Comparison of ENCODE assay signal across 32 mouse cellular contexts in the genomic region with DNA sequence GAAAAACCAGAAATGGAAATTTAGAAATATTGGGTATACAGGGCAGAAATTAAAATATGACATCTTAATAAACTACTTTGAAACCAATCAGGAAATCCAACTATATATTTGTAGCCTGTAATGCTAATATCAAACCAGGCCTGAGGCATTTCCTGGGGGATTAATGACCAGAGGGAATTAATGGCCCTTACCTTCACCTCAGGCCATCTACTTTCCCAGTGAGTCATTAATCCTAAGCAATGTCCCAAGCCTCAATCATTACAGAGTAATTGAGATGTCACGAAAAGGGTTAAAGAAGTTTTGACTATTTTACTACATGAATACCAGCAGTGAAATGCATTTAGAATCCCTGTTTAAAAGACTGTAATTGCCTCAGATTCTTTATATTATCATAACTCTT.
"Had no signal": no experiment of that assay in that cellular context is flagged by ENCODE, and none has a peak within 500 bp of the region (broad histone marks: within the 10 kb centered on the region; RNA-seq: fewer than 3 reads in every experiment).

No protein-coding gene starts in this region.

- H3K27ac ChIP-seq: limb, embryonic 10.5 days; limb, embryonic 12.5 days; limb, embryonic 13.5 days; limb, embryonic 15.5 days; liver, embryonic 12.5 days; liver, embryonic 13.5 days; liver, embryonic 14.5 days; liver, embryonic 15.5 days; lung, embryonic 15.5 days; macrophage; midbrain, embryonic 10.5 days; midbrain, embryonic 12.5 days; midbrain, embryonic 13.5 days; midbrain, embryonic 15.5 days; neural tube, embryonic 12.5 days had no signal

- H3K27me3 ChIP-seq: limb, embryonic 12.5 days; limb, embryonic 13.5 days; limb, embryonic 15.5 days; liver, embryonic 12.5 days; liver, embryonic 13.5 days; liver, embryonic 15.5 days; lung, embryonic 15.5 days; megakaryocyte, embryonic 14.5 days; midbrain, embryonic 12.5 days; midbrain, embryonic 13.5 days; midbrain, embryonic 15.5 days; neural tube, embryonic 12.5 days had no signal

- H3K4me2 ChIP-seq: limb, embryonic 12.5 days; limb, embryonic 13.5 days; limb, embryonic 15.5 days; liver, embryonic 11.5 days; liver, embryonic 12.5 days; liver, embryonic 13.5 days; liver, embryonic 15.5 days; lung, embryonic 14.5 days; lung, embryonic 15.5 days; midbrain, embryonic 11.5 days; midbrain, embryonic 12.5 days; midbrain, embryonic 13.5 days; midbrain, embryonic 15.5 days; neural tube, embryonic 12.5 days had no signal

- H3K4me3 ChIP-seq: limb, embryonic 10.5 days; limb, embryonic 12.5 days; limb, embryonic 13.5 days; limb, embryonic 15.5 days; liver, embryonic 12.5 days; liver, embryonic 13.5 days; liver, embryonic 15.5 days; lung, embryonic 15.5 days; megakaryocyte, embryonic 14.5 days; midbrain, embryonic 10.5 days; midbrain, embryonic 12.5 days; midbrain, embryonic 13.5 days; midbrain, embryonic 15.5 days; myocyte; neural tube, embryonic 12.5 days had no signal

- DNase-seq: left cerebral cortex, postnatal 4 days; liver; liver, embryonic 13.5 days; liver, postnatal 0 days; lung, adult 18-20 months; lung, adult 2 months; lung, embryonic 14.5 days; lung, postnatal 10 days; lung, postnatal 14 days; lung, postnatal 36 days; lung, postnatal 4 days; midbrain, embryonic 14.5 days had no signal

- ATAC-seq: liver, embryonic 12.5 days; liver, postnatal 0 days; lung, postnatal 0 days; midbrain, embryonic 13.5 days; midbrain, embryonic 15.5 days; midbrain, embryonic 16.5 days had no signal

- H3K9me3 ChIP-seq: limb, embryonic 10.5 days; limb, embryonic 12.5 days; limb, embryonic 15.5 days; liver, embryonic 12.5 days; liver, embryonic 13.5 days; liver, embryonic 15.5 days; lung, embryonic 15.5 days; midbrain, embryonic 13.5 days; midbrain, embryonic 15.5 days; neural tube, embryonic 12.5 days had no signal

- H3K9ac ChIP-seq: limb, embryonic 12.5 days; limb, embryonic 13.5 days; limb, embryonic 15.5 days; liver, embryonic 12.5 days; liver, embryonic 13.5 days; liver, embryonic 14.5 days; liver, embryonic 15.5 days; liver, postnatal 0 days; lung, embryonic 14.5 days; lung, embryonic 15.5 days; midbrain, embryonic 12.5 days; midbrain, embryonic 13.5 days; midbrain, embryonic 15.5 days; neural tube, embryonic 12.5 days had no signal

- H3K4me1 ChIP-seq: limb, embryonic 10.5 days; limb, embryonic 12.5 days; limb, embryonic 13.5 days; limb, embryonic 15.5 days; liver, embryonic 12.5 days; liver, embryonic 13.5 days; liver, embryonic 15.5 days; lung, embryonic 15.5 days; megakaryocyte, embryonic 14.5 days; midbrain, embryonic 10.5 days; midbrain, embryonic 12.5 days; midbrain, embryonic 13.5 days; midbrain, embryonic 15.5 days; neural tube, embryonic 12.5 days had no signal

- H3K36me3 ChIP-seq: limb, embryonic 10.5 days; limb, embryonic 12.5 days; limb, embryonic 13.5 days; limb, embryonic 15.5 days; liver, embryonic 12.5 days; liver, embryonic 13.5 days; liver, embryonic 15.5 days; lung, embryonic 15.5 days; midbrain, embryonic 10.5 days; midbrain, embryonic 12.5 days; midbrain, embryonic 13.5 days; midbrain, embryonic 15.5 days; neural tube, embryonic 12.5 days had no signal
